Mouse (Mus musculus) large intestine, adult 2 months (tissue): ENCODE results near the gene Gm2056. TPM values are rescaled to one million over a fixed set of nuclear protein-coding genes. Genes with fewer than 3 reads are reported as not detected.
"Not testable (repeated sequence)": the region's sequence is repeated elsewhere in the genome, so short reads cannot be mapped to it uniquely, and the experiment has no call there.

Experiments used
- DNase-seq: peaks from one replicate; pipeline ENCODE4 v3.0.0-alpha.2; 2012; ENCODE audit warnings: low read depth, low spot score
- WGBS: fragments of 180-500 bp; shearing (Covaris S2); methylation state at CpG from one replicate; pipeline ENCODE4 v1.1.7; 2018; 5-methylcytosine and 5-hydroxymethylcytosine counted together
- polyA plus RNA-seq: library from polyadenylated mRNA; depleted of rRNA; stranded (reverse); fragments of >200 nt; gene quantifications from 2 replicates; pipeline ENCODE4 v1.2.3, GENCODE M21; 2012; rRNA removed

Gene Gm2056
- not detected in 2 replicates for polyA plus RNA-seq

GRCm38 (mm10) chr12:88026704-88027103 lies at the start of gene Gm2056:
Gene Gm2056, plus strand, starts transcription at chr12:88027004.
- not testable (repeated sequence) for DNase-seq
- WGBS, result 81% methylated on average over 1 of the region's 1 CpGs

- DNase-seq, result not testable (repeated sequence)
Observed at GRCm38 (mm10) chr12:87984000-87984399, 42.8 kb upstream of the Gm2056 start.

GRCm38 (mm10) chr12:88004118-88004517 lies 22.7 kb upstream of the Gm2056 start:
- not testable (repeated sequence) for DNase-seq
- 53% methylated on average over 3 of the region's 3 CpGs for WGBS

- WGBS, result 100% methylated on average over 1 of the region's 1 CpGs
- DNase-seq, result not testable (repeated sequence)
Observed at GRCm38 (mm10) chr12:88011548-88011947, 15.3 kb upstream of the Gm2056 start, which contains the start of gene Gm2075. Gene Gm2075, plus strand, starts transcription at chr12:88011848.

- not testable (repeated sequence) for DNase-seq
- WGBS, result 69% methylated on average over 2 of the region's 2 CpGs
Observed at GRCm38 (mm10) chr12:88018671-88019070, 8.1 kb upstream of the Gm2056 start, which contains the start of gene Gm6803. Gene Gm6803, minus strand, starts transcription at chr12:88018771.

GRCm38 (mm10) chr12:88032250-88032649 lies 5.4 kb downstream of the Gm2056 start:
- DNase-seq, result not testable (repeated sequence)
- 94% methylated on average over 5 of the region's 5 CpGs for WGBS

GRCm38 (mm10) chr12:88039062-88039461 lies 12.3 kb downstream of the Gm2056 start:
- not testable (repeated sequence) for DNase-seq

GRCm38 (mm10) chr12:88039703-88040102 lies 12.9 kb downstream of the Gm2056 start:
- WGBS, result 89% methylated on average over 1 of the region's 1 CpGs
- DNase-seq, result not testable (repeated sequence)

- 65% methylated on average over 1 of the region's 1 CpGs for WGBS
- not testable (repeated sequence) for DNase-seq
Observed at GRCm38 (mm10) chr12:88045226-88045625, 18.4 kb downstream of the Gm2056 start.

Other genes with a start within 250 kb of the Gm2056 start
- gene Gm21936, start 231.5 kb upstream of the Gm2056 start, polyA plus RNA-seq, result not detected in 2 replicates
- gene BB287469, start 210.4 kb upstream of the Gm2056 start, polyA plus RNA-seq, result not detected in 2 replicates
- gene Gm2001, start 184.7 kb upstream of the Gm2056 start, polyA plus RNA-seq, result not detected in 2 replicates
- gene Gm2016, start 152.9 kb upstream of the Gm2056 start, polyA plus RNA-seq, result not detected in 2 replicates
- gene Gm2022, start 131.6 kb upstream of the Gm2056 start, polyA plus RNA-seq, result not detected in 2 replicates
- not detected in 2 replicates for gene Gm2035, start 107.1 kb upstream of the Gm2056 start, polyA plus RNA-seq
- gene Gm2042, start 72.9 kb upstream of the Gm2056 start, polyA plus RNA-seq, result not detected in 2 replicates
- not detected in 2 replicates for gene Gm2075, start 15.2 kb upstream of the Gm2056 start, polyA plus RNA-seq
- not detected in 2 replicates for gene Gm6803, start 8.2 kb upstream of the Gm2056 start, polyA plus RNA-seq
- not detected in 2 replicates for gene Gm16368, start 56.7 kb downstream of the Gm2056 start, polyA plus RNA-seq
- not detected in 2 replicates for gene Gm10436, start 155.1 kb downstream of the Gm2056 start, polyA plus RNA-seq
- not detected in 2 replicates for gene Gm8332, start 223.1 kb downstream of the Gm2056 start, polyA plus RNA-seq
- gene Gm5662, start 247.5 kb downstream of the Gm2056 start, polyA plus RNA-seq, result not detected in 2 replicates